Mouse (Mus musculus) ES-Bruce4 (cell line): Measurements from ENCODE around the gene 5330417H12Rik. TPM values are rescaled to one million over a fixed set of nuclear protein-coding genes. Genes with fewer than 3 reads are reported as not detected.

Source experiments
- H3K27ac ChIP-seq: 2 replicates; pipeline ENCODE4 v1.5.1; 2012; ENCODE audit warnings: low read length, inconsistent platforms; ENCODE audit not compliant: insufficient read depth
- H3K27me3 ChIP-seq: 2 replicates; pipeline ENCODE4 v1.6.1; 2012; ENCODE audit warnings: mild to moderate bottlenecking, low read length, inconsistent platforms; ENCODE audit not compliant: control insufficient read depth, poor library complexity, insufficient read depth, severe bottlenecking
- H3K36me3 ChIP-seq: 2 replicates; pipeline ENCODE4 v1.6.1; 2012; ENCODE audit warnings: inconsistent platforms, mild to moderate bottlenecking, low read length, moderate library complexity; ENCODE audit not compliant: control insufficient read depth, poor library complexity, insufficient read depth, severe bottlenecking
- H3K4me1 ChIP-seq: one replicate; pipeline ENCODE4 v1.8.1; 2011; ENCODE audit warnings: low read length; ENCODE audit not compliant: control insufficient read depth, insufficient read depth
- H3K4me3 ChIP-seq: 2 replicates; pipeline ENCODE4 v1.5.1; 2011; ENCODE audit warnings: low read depth, mild to moderate bottlenecking, low read length
- H3K9ac ChIP-seq: 2 replicates; pipeline ENCODE4 v1.6.1; 2012; ENCODE audit warnings: low read depth, mild to moderate bottlenecking, inconsistent platforms; ENCODE audit not compliant: poor library complexity, severe bottlenecking
- H3K9me3 ChIP-seq: replicated peaks from 2 replicates; pipeline ENCODE4 v1.6.1; 2012; ENCODE audit warnings: mild to moderate bottlenecking, low read length, inconsistent platforms; ENCODE audit not compliant: control insufficient read depth, poor library complexity, insufficient read depth, severe bottlenecking
- CTCF ChIP-seq: IDR thresholded peaks from one replicate; pipeline ENCODE4 v1.8.1; 2011; ENCODE audit warnings: low read depth, low read length
- EP300 ChIP-seq: IDR thresholded peaks from 2 replicates; pipeline ENCODE4 v1.6.1; 2011; ENCODE audit warnings: low read depth, low read length; ENCODE audit not compliant: insufficient read depth
- POLR2A ChIP-seq: IDR thresholded peaks from one replicate; pipeline ENCODE4 v1.8.1; 2011; ENCODE audit warnings: low read length; ENCODE audit not compliant: insufficient read depth
- polyA plus RNA-seq: library from polyadenylated mRNA; stranded (reverse); fragments of >200 nt; gene quantifications from 2 replicates; pipeline ENCODE4 v1.2.4, GENCODE M21; 2011; ENCODE audit warnings: low read depth; ENCODE audit not compliant: missing spikeins, insufficient read depth, insufficient read length

The 5330417H12Rik gene
- polyA plus RNA-seq, 1 experiment: not detected

DNA sequence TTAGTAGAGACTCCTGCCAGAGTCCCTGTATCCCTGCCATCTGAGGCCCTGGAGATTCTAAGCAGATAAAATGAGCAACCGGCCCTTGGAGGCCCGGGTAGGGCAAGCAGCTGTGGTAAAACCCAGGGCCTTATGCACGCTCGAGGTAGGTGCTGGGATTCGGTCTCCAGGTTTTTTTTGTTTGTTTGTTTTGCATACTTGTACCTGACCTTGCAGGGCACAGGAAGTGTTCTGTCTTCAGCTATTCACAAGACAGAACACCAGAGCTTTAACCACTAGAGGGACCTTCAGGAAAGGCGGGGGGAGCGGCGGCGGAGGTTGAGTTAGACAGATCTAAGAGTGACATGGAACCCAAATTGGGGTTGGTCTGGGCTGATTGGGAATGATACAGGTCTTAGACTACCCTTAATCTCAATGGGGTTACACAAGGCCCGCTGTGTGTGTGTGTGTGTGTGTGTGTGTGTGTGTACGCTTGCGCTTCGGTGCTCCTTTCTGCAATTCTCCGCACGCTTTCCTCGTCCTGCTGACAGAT lies 30.6 kb downstream of the 5330417H12Rik start:
- no peaks in the 10 kb centered on the region for H3K27me3 ChIP-seq
- H3K4me1 ChIP-seq: no peaks in the 10 kb centered on the region
- H3K27ac ChIP-seq: peak overlapping the region; percentile 87
- H3K9ac ChIP-seq: peak overlapping the region; percentile 15
- H3K36me3 ChIP-seq: no peaks in the 10 kb centered on the region
- TF ChIP-seq POLR2A: no peak
- TF ChIP-seq EP300: 0 out of 2 replicates have a peak, but pooled peaks have one; percentile 53
- TF ChIP-seq CTCF: peak; percentile 25
- peak overlapping the region; percentile 66 for H3K4me3 ChIP-seq
- no peaks in the 10 kb centered on the region for H3K9me3 ChIP-seq

DNA sequence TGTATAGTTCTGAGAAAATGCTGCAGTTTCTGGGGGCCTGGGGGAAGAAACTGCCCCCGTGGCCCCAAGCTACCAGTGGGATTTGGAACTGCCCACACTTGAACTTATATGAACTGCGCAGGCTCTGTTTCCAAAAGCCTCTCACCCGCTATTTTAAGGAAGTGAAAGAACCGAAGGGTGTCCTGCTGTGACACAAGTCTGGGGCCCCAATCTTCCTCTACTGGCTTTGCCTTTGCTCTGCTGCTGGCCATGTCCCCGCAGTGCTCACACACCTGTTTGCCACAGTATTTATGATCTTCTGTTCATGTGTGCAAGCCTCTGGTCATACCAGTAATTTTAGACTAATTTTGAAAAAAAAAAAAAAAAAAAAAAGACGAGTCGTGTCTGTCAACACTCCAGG lies 31.1 kb downstream of the 5330417H12Rik start:
- Histone ChIP-seq H3K27me3 (no peaks in the 10 kb centered on the region), H3K4me1 (no peaks in the 10 kb centered on the region), H3K36me3 (no peaks in the 10 kb centered on the region), H3K4me3 (peak overlapping the region; percentile 66), H3K27ac (peak overlapping the region; percentile 87), H3K9ac (peak overlapping the region; percentile 15), H3K9me3 (no peaks in the 10 kb centered on the region)
- TF ChIP-seq POLR2A (no peak), CTCF (no peak), EP300 (no peak)

DNA sequence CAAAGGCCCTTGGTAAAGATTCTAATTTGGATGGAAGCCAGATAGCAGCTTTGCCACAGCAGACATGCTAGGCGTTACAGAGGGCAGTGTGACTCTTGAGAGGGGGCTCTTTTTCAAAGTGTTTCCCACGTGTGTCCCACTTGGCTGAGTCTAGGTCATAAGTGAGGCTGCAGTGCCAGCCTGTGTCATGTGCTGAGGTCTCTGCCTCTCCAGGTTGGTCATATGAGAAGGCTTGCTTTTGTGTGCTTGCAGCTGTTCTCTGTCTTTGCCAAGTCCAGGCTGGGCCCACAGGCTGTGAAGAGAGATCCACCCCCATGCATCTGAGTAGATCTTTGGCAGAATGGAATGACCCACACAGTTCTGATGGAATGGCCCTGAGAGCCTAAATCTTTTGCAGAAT lies 32.3 kb downstream of the 5330417H12Rik start:
- no peak overlapping the region for H3K27ac ChIP-seq
- no peaks in the 10 kb centered on the region for H3K9me3 ChIP-seq
- no peak overlapping the region for H3K9ac ChIP-seq
- no peaks in the 10 kb centered on the region for H3K27me3 ChIP-seq
- H3K36me3 ChIP-seq: no peaks in the 10 kb centered on the region
- no peak for TF ChIP-seq EP300
- TF ChIP-seq POLR2A: no peak
- no peak for TF ChIP-seq CTCF
- H3K4me1 ChIP-seq: no peaks in the 10 kb centered on the region
- no peak overlapping the region for H3K4me3 ChIP-seq

DNA sequence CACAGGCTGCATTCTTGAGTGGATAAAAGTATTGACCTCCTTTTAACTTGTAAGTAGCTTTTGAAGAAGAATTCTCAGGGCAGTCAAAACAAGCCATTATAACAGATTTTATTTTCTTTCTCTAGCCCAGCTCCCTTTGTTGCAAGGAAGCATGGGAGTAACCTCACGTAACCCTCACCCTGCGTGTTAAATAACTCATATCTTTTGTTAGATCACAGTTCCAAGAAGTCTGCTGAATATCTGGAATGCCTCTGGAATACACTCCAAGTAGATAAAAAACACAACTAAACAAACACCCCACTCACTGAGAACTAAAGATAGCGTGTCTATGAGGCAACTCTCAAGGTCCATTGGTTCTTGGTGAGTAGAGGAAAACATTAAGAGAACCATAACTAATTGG lies 50.7 kb downstream of the 5330417H12Rik start:
- TF ChIP-seq EP300 (no peak), POLR2A (no peak), CTCF (no peak)
- Histone ChIP-seq H3K9ac (no peak overlapping the region), H3K4me1 (no peaks in the 10 kb centered on the region), H3K27me3 (no peaks in the 10 kb centered on the region), H3K4me3 (no peak overlapping the region), H3K9me3 (no peaks in the 10 kb centered on the region; the same call in 1 of the 2 replicates), H3K36me3 (no peaks in the 10 kb centered on the region), H3K27ac (no peak overlapping the region)

Other genes starting within 250 kb of the 5330417H12Rik start
- 1.5 and 3.0 TPM in 2 replicates for gene Olfml1, start 57.7 kb downstream of the 5330417H12Rik start, polyA plus RNA-seq
- 11.7 and 12.4 TPM in 2 replicates for gene Ppfibp2, start 30.0 kb downstream of the 5330417H12Rik start, polyA plus RNA-seq
- 0.63 and 1.9 TPM in 2 replicates for gene Cyb5r2, start 132.9 kb upstream of the 5330417H12Rik start, polyA plus RNA-seq
- gene Ovch2, start 176.0 kb upstream of the 5330417H12Rik start, polyA plus RNA-seq: not detected in 2 replicates
- not detected in 2 replicates for gene Olfr467, start 187.1 kb upstream of the 5330417H12Rik start, polyA plus RNA-seq
- gene Olfr469, start 200.4 kb upstream of the 5330417H12Rik start, polyA plus RNA-seq: not detected in 2 replicates
- not detected in 2 replicates for gene Olfr470, start 222.3 kb upstream of the 5330417H12Rik start, polyA plus RNA-seq